Mouse (Mus musculus): ENCODE measurements around the gene Fsd2. TPM values are rescaled to one million over a fixed set of nuclear protein-coding genes. Genes with fewer than 3 reads are reported as not detected.
A peak's percentile ranks its signal among the peaks of the same experiment; 100 is the strongest.

Fsd2 gene
- total RNA-seq, 2 experiments from 2014 or later: 0.27 to 0.28 TPM

- Histone ChIP-seq H3K27ac (no peak overlapping the region), H3K4me3 (no peak overlapping the region)
- DNase-seq (ENCODE audit: low spot score in 2 of 2): no peak
- TF ChIP-seq CTCF (conservative IDR thresholded peaks at IDR 0.05): peak; percentile 68
Observed at GRCm38 (mm10) chr7:81516154-81517030, 50.4 kb downstream of the Fsd2 start.

- no peak for TF ChIP-seq CTCF (conservative IDR thresholded peaks at IDR 0.05)
- no peak overlapping the region for H3K27ac ChIP-seq
Observed at GRCm38 (mm10) chr7:81514906-81515590, 51.7 kb downstream of the Fsd2 start.

GRCm38 (mm10) chr7:81501050-81501449, 65.7 kb downstream of the Fsd2 start:
- no peak for DNase-seq (ENCODE audit: low spot score in 2 of 2)
- Histone ChIP-seq H3K27ac (no peak overlapping the region), H3K4me3 (no peak overlapping the region)
- no peak for TF ChIP-seq CTCF (conservative IDR thresholded peaks at IDR 0.05)

More at GRCm38 (mm10) chr7:81514906-81515590, 51.7 kb downstream of the Fsd2 start:
- no peak for DNase-seq (ENCODE audit: low spot score in 2 of 2)
- no peak overlapping the region for H3K4me3 ChIP-seq

GRCm38 (mm10) chr7:81498181-81498580, 68.6 kb downstream of the Fsd2 start, which contains the start of gene BC048679:
TSS of gene BC048679 (minus strand) at chr7:81498281.
- Histone ChIP-seq H3K4me3 (no peak within 1 kb of the TSS), H3K27ac (no peak within 1 kb of the TSS)
- DNase-seq (ENCODE audit: low spot score in 2 of 2): no peak

GRCm38 (mm10) chr7:81497171-81497570, 69.6 kb downstream of the Fsd2 start:
- TF ChIP-seq CTCF (conservative IDR thresholded peaks at IDR 0.05): no peak
- no peak for DNase-seq (ENCODE audit: low spot score in 2 of 2)
- no peak overlapping the region for H3K4me3 ChIP-seq
- H3K27ac ChIP-seq: no peak overlapping the region

More at GRCm38 (mm10) chr7:81498181-81498580, 68.6 kb downstream of the Fsd2 start, which contains the start of gene BC048679:
- no peak for TF ChIP-seq CTCF (conservative IDR thresholded peaks at IDR 0.05)

- TF ChIP-seq CTCF (conservative IDR thresholded peaks at IDR 0.05): no peak
- Histone ChIP-seq H3K4me3 (peak within 1 kb of the TSS; percentile 92), H3K27ac (peak within 1 kb of the TSS; percentile 99)
- peak; percentile 63 to 69 for DNase-seq (ENCODE audit: low spot score in 2 of 2)
Observed at GRCm38 (mm10) chr7:81493331-81494021, 73.3 kb downstream of the Fsd2 start, which contains the start of gene Ap3b2. TSS of gene Ap3b2 (minus strand) at chr7:81493925.

- no peak for DNase-seq (ENCODE audit: low spot score in 2 of 2)
- peak overlapping the region; percentile 92 for H3K4me3 ChIP-seq
- peak overlapping the region; percentile 99; the same call in 1 of the 2 replicates for H3K27ac ChIP-seq
- TF ChIP-seq CTCF (conservative IDR thresholded peaks at IDR 0.05): no peak
Observed at GRCm38 (mm10) chr7:81492628-81493027, 74.1 kb downstream of the Fsd2 start.

GRCm38 (mm10) chr7:81489649-81490048, 77.1 kb downstream of the Fsd2 start:
- DNase-seq (ENCODE audit: low spot score in 2 of 2): no peak

More at GRCm38 (mm10) chr7:81489649-81490048, 77.1 kb downstream of the Fsd2 start:
- H3K4me3 ChIP-seq: no peak overlapping the region
- H3K27ac ChIP-seq: no peak overlapping the region
- TF ChIP-seq CTCF (conservative IDR thresholded peaks at IDR 0.05): no peak

Other genes with a start within 250 kb of the Fsd2 start
- 100 to 1,000 TPM; 606 to 625 TPM for gene Rps17, start 221.7 kb downstream of the Fsd2 start, total RNA-seq (2021)
- gene Cpeb1, start 111.5 kb downstream of the Fsd2 start, total RNA-seq (2021): 100 to 1,000 TPM; 117 to 123 TPM
- gene Ap3b2, start 73.0 kb downstream of the Fsd2 start, total RNA-seq (2021): 100 to 1,000 TPM; 162 to 180 TPM
- not detected for gene BC048679, start 68.7 kb downstream of the Fsd2 start, total RNA-seq (2021)
- 10 to 100 TPM; 19.0 to 22.8 TPM for gene Whamm, start 4.3 kb upstream of the Fsd2 start, total RNA-seq (2021)
- gene Homer2, start 140.6 kb upstream of the Fsd2 start, total RNA-seq (2021): 10 to 100 TPM; 90.4 to 92.1 TPM
- gene Ramac, start 196.0 kb upstream of the Fsd2 start, total RNA-seq (2021): 10 to 100 TPM; 73.9 to 76.4 TPM
- 10 to 100 TPM; 28.7 to 30.0 TPM for gene 3110040N11Rik, start 222.5 kb upstream of the Fsd2 start, total RNA-seq (2021)